Mouse (Mus musculus): Measurements from ENCODE around the gene Cab39l.

GRCm38 (mm10) chr14:59557071-59557470 is 116.3 kb downstream of the Cab39l start:
- TF ChIP-seq CTCF (IDR thresholded peaks at IDR 0.05; ENCODE audit: low read depth) (no peak), EP300 (IDR thresholded peaks at IDR 0.05; ENCODE audit: low read depth) (no peak)

Measured in liver, embryonic 14.5 days (tissue).